Mouse (Mus musculus) granulocyte monocyte progenitor cell, adult 5-6 weeks (primary cell): Measurements from ENCODE around the gene H2-T22. TPM values are rescaled to one million over a fixed set of nuclear protein-coding genes. Genes with fewer than 3 reads are reported as not detected.
"Not testable (repeated sequence)": the region's sequence is repeated elsewhere in the genome, so short reads cannot be mapped to it uniquely, and the experiment has no call there.

Experiments used
- ATAC-seq: replicated peaks from 2 replicates; pipeline ENCODE4 v1.8.0; 2016; ENCODE audit warnings: mild to moderate bottlenecking, moderate TSS enrichment, inconsistent platforms; ENCODE audit not compliant: poor library complexity, severe bottlenecking
- total RNA-seq, 2 experiments: library from RNA; stranded (forward) in 1 of 2; stranded (reverse) in 1 of 2; fragments of 200-712, 200-1000 nt in 1 of 2; fragments of >200 nt in 1 of 2; fragmentation: Nextera tagmentation in 1 of 2; gene quantifications; 2 replicates each; pipeline ENCODE4 v1.2.3; 2014 to 2017

The H2-T22 gene
- 34.5 and 35.7 TPM in 2 replicates for total RNA-seq (2014; fragmentation: Nextera tagmentation)
- 39.2 and 39.4 TPM in 2 replicates for total RNA-seq (2017)

GRCm38 (mm10) chr17:36042610-36043169 is at the start of gene H2-T22, which contains the start of gene Gm6034:
H2-T22 (minus strand) TSS chr17:36042747.
Gm6034 (plus strand) TSS chr17:36042961.
- ATAC-seq: peak; percentile 90

- ATAC-seq: not testable (repeated sequence)
Observed at GRCm38 (mm10) chr17:36091933-36092332, 49.4 kb upstream of the H2-T22 start.

GRCm38 (mm10) chr17:36085976-36086375 is 43.4 kb upstream of the H2-T22 start:
- not testable (repeated sequence) for ATAC-seq

DNA sequence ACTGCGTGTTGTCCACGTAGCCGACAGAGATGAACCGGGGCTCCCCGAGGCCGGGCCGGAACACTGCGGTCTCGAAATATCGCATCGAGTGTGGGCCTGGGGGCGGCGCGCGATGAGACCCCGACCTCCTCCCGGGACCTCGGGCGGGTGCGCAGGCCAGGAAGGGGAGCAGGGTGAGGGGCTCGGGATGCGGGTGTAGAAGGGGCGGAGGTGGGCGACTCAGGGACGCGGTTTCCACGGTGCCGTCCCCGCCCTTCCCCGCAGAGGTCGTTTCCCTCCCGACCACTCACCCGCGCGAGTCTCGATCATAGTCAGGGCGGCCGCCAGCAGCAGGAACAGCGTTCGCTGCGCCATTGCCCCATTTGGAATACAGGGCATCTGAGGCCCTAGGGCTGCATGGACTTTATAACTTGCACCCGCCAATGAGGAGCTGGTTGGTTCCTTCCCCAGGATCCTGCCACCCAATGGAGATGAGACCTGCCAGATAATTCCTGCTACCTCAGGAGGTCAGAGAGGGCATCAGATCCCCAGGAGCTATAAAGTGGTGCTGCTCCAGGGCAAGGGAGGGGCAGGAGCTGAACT is 41.4 kb upstream of the H2-T22 start:
- peak; percentile 61 for ATAC-seq

GRCm38 (mm10) chr17:36083266-36083869 is 40.8 kb upstream of the H2-T22 start:
- ATAC-seq: peak; percentile 82

- not testable (repeated sequence) for ATAC-seq
Observed at GRCm38 (mm10) chr17:36082519-36083232, 40.1 kb upstream of the H2-T22 start.

- not testable (repeated sequence) for ATAC-seq
Observed at GRCm38 (mm10) chr17:36081901-36082300, 39.4 kb upstream of the H2-T22 start.

GRCm38 (mm10) chr17:36060829-36061228 is 18.3 kb upstream of the H2-T22 start:
- peak; percentile 64 for ATAC-seq

GRCm38 (mm10) chr17:36058362-36058761 is 15.8 kb upstream of the H2-T22 start, which contains the start of gene Gm11127:
Gm11127 (minus strand) TSS chr17:36058371.
- not testable (repeated sequence) for ATAC-seq

- not testable (repeated sequence) for ATAC-seq
Observed at GRCm38 (mm10) chr17:36057927-36058326, 15.4 kb upstream of the H2-T22 start.

- ATAC-seq: no peak
Observed at GRCm38 (mm10) chr17:36043286-36043685, 739 bp upstream of the H2-T22 start.

DNA sequence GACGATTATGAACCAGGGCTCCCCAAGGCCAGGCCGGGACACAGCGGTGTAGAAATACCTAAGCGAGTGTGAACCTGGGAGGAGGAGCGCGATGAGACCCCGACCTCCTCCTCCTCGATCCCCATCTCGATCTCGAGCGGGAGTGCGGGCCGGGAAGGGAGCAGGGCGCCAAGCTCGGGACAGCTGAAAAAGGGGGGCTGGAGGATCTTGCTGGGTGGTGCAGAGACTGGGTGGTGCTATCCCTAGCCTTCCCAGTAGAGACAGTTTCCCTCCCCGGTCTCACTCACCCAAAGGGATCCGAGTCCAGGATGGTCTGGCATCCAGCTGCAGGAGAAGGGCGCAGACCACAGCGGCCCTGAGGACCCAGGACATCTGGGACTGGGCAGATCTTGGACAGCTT is 492 bp downstream of the H2-T22 start:
- ATAC-seq: peak; percentile 42

DNA sequence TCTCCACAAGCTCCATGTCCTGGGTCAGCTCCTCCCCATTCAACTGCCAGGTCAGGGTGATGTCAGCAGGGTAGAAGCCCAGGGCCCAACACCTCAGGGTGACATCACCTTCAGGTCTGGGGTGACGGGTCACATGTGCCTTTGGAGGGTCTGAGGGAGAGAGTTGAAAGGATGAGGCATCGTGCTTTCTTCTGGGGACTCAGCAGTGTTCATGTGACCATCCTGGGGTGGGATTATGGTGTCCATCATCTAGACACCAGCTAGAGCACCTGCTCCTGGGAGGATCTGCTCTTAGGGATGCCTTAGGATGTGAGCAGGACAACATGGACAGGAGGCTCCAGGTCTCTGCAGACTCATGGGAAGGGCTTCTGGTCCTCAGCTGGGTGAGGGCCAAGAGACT is 1.9 kb downstream of the H2-T22 start:
- ATAC-seq: not testable (repeated sequence)

- not testable (repeated sequence) for ATAC-seq
Observed at GRCm38 (mm10) chr17:36036126-36036525, 6.4 kb downstream of the H2-T22 start.

DNA sequence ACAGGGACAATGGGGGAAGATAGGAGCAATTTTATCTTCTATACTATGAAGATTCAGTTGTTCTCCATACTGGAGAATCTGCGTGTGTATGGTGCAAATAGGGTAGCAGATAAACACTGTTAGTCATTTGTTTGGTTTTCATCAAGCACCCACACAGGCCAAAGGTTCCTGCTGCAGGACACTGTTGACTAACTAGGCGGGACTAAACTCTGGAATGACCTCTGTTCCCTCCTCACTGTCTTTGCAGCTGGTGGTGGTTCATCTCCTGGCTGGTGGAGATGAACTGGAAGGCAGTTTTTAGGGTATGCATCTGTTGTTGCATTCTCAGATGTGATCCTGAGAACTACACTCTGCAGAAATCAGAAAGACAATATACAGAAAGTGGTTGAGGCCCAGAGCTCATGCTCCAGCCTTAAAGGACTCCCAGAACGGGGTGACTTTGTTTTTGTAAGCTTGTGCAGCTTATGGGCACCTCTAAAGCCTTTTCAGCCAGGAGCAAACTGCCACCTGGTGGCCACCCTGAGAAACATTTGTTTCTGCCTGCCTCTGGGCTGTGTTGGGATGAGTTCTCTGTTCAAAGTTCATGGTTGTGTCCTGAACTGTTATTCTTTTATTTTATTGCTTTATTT is 7.4 kb downstream of the H2-T22 start:
- peak; percentile 41; the same call in 1 of the 2 replicates for ATAC-seq

GRCm38 (mm10) chr17:36034524-36034923 is 8.0 kb downstream of the H2-T22 start:
- not testable (repeated sequence) for ATAC-seq

DNA sequence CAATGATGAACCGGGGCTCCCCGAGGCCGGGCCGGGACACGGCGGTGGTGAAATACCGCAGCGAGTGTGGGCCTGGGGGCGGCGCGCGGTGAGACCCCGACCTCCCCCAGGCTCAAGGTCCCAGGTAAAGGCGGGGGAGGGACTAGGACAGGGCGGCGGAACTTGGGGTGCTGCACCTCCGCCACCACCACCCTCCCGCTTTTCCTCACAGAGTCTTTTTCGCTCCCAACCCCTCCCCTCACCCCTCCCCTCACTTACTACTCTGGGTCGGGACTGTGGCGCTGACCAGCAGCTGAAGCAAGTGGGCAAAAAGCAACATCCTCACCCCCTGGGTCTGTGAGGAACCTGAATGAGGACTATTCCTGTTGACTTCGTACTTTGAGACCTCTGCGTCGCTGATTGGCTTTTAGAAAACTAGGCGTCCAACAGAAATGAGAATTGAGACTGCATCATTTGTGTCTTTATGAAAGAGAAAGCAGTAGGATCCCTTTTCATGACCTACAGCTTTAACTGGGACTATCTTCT is 10.1 kb downstream of the H2-T22 start, which contains the start of gene H2-T23:
Gene H2-T23 (minus strand): TSS at position 505 of the 525 bp plus-strand sequence.
- peak; percentile 88 for ATAC-seq

GRCm38 (mm10) chr17:36031583-36032331 is 10.8 kb downstream of the H2-T22 start:
- peak; percentile 77 for ATAC-seq
